Mouse (Mus musculus): ENCODE measurements at regions not wholly inside any gene's neighbourhood (a gene's known extent, or its start where the extent isn't known, plus 50 kb on each side); places are given as distances from the start of the nearest gene placed in this dataset.

GRCm38 (mm10) chr16:42745943-42746675 lies 129.6 kb upstream of the Zbtb20 start:
- Histone ChIP-seq H3K27ac (ENCODE audit: insufficient read depth, low read length) (no peak overlapping the region), H3K27me3 (ENCODE audit: control insufficient read depth, insufficient read depth, low read length, poor library complexity, severe bottlenecking) (no peaks in the 10 kb centered on the region), H3K9me3 (replicated peaks; ENCODE audit: control insufficient read depth, insufficient read depth, low read length, poor library complexity, severe bottlenecking) (no peaks in the 10 kb centered on the region; the same call in 1 of the 2 replicates), H3K36me3 (ENCODE audit: control insufficient read depth, insufficient read depth, low read length, poor library complexity, severe bottlenecking) (no peaks in the 10 kb centered on the region), H3K4me1 (ENCODE audit: control insufficient read depth, insufficient read depth, low read length) (no peaks in the 10 kb centered on the region), H3K9ac (ENCODE audit: low read depth, poor library complexity, severe bottlenecking) (no peak overlapping the region), H3K4me3 (ENCODE audit: low read depth, low read length) (no peak overlapping the region)
- TF ChIP-seq POLR2A (IDR thresholded peaks at IDR 0.05; ENCODE audit: insufficient read depth, low read length) (no peak), CTCF (IDR thresholded peaks at IDR 0.05; ENCODE audit: low read depth, low read length) (no peak), EP300 (IDR thresholded peaks at IDR 0.05; ENCODE audit: insufficient read depth, low read depth, low read length) (no peak)

- no peaks in the 10 kb centered on the region for H3K36me3 ChIP-seq (ENCODE audit: control insufficient read depth, insufficient read depth, low read length, poor library complexity, severe bottlenecking)
- H3K9me3 ChIP-seq (replicated peaks; ENCODE audit: control insufficient read depth, insufficient read depth, low read length, poor library complexity, severe bottlenecking), result no peaks in the 10 kb centered on the region; the same call in 1 of the 2 replicates
- H3K4me1 ChIP-seq (ENCODE audit: control insufficient read depth, insufficient read depth, low read length), result no peaks in the 10 kb centered on the region
- no peak overlapping the region for H3K4me3 ChIP-seq (ENCODE audit: low read depth, low read length)
- H3K27me3 ChIP-seq (ENCODE audit: control insufficient read depth, insufficient read depth, low read length, poor library complexity, severe bottlenecking), result no peaks in the 10 kb centered on the region
- no peak overlapping the region for H3K27ac ChIP-seq (ENCODE audit: insufficient read depth, low read length)
- TF ChIP-seq EP300 (IDR thresholded peaks at IDR 0.05; ENCODE audit: insufficient read depth, low read depth, low read length) (no peak), POLR2A (IDR thresholded peaks at IDR 0.05; ENCODE audit: insufficient read depth, low read length) (no peak), CTCF (IDR thresholded peaks at IDR 0.05; ENCODE audit: low read depth, low read length) (no peak)
- no peak overlapping the region for H3K9ac ChIP-seq (ENCODE audit: low read depth, poor library complexity, severe bottlenecking)
Observed at GRCm38 (mm10) chr16:42743538-42743937, 132.1 kb upstream of the Zbtb20 start.

- TF ChIP-seq EP300 (IDR thresholded peaks at IDR 0.05; ENCODE audit: insufficient read depth, low read depth, low read length), result no peak
- no peak for TF ChIP-seq POLR2A (IDR thresholded peaks at IDR 0.05; ENCODE audit: insufficient read depth, low read length)
- TF ChIP-seq CTCF (IDR thresholded peaks at IDR 0.05; ENCODE audit: low read depth, low read length), result no peak
- no peak overlapping the region for H3K9ac ChIP-seq (ENCODE audit: low read depth, poor library complexity, severe bottlenecking)
- H3K4me3 ChIP-seq (ENCODE audit: low read depth, low read length), result no peak overlapping the region
Observed at GRCm38 (mm10) chr16:42743120-42743519, 132.6 kb upstream of the Zbtb20 start.

GRCm38 (mm10) chr16:42727826-42728225 lies 147.9 kb upstream of the Zbtb20 start:
- TF ChIP-seq POLR2A (IDR thresholded peaks at IDR 0.05; ENCODE audit: insufficient read depth, low read length), result no peak
- TF ChIP-seq EP300 (IDR thresholded peaks at IDR 0.05; ENCODE audit: insufficient read depth, low read depth, low read length), result no peak
- TF ChIP-seq CTCF (IDR thresholded peaks at IDR 0.05; ENCODE audit: low read depth, low read length), result no peak
- Histone ChIP-seq H3K4me3 (ENCODE audit: low read depth, low read length) (no peak overlapping the region), H3K9me3 (replicated peaks; ENCODE audit: control insufficient read depth, insufficient read depth, low read length, poor library complexity, severe bottlenecking) (no peaks in the 10 kb centered on the region), H3K4me1 (ENCODE audit: control insufficient read depth, insufficient read depth, low read length) (no peaks in the 10 kb centered on the region), H3K9ac (ENCODE audit: low read depth, poor library complexity, severe bottlenecking) (no peak overlapping the region), H3K36me3 (ENCODE audit: control insufficient read depth, insufficient read depth, low read length, poor library complexity, severe bottlenecking) (no peaks in the 10 kb centered on the region), H3K27ac (ENCODE audit: insufficient read depth, low read length) (no peak overlapping the region), H3K27me3 (ENCODE audit: control insufficient read depth, insufficient read depth, low read length, poor library complexity, severe bottlenecking) (no peaks in the 10 kb centered on the region)

More at GRCm38 (mm10) chr16:42743120-42743519, 132.6 kb upstream of the Zbtb20 start:
- Histone ChIP-seq H3K27ac (ENCODE audit: insufficient read depth, low read length) (no peak overlapping the region), H3K9me3 (replicated peaks; ENCODE audit: control insufficient read depth, insufficient read depth, low read length, poor library complexity, severe bottlenecking) (no peaks in the 10 kb centered on the region; the same call in 1 of the 2 replicates), H3K27me3 (ENCODE audit: control insufficient read depth, insufficient read depth, low read length, poor library complexity, severe bottlenecking) (no peaks in the 10 kb centered on the region), H3K4me1 (ENCODE audit: control insufficient read depth, insufficient read depth, low read length) (no peaks in the 10 kb centered on the region), H3K36me3 (ENCODE audit: control insufficient read depth, insufficient read depth, low read length, poor library complexity, severe bottlenecking) (no peaks in the 10 kb centered on the region)

- Histone ChIP-seq H3K9me3 (replicated peaks; ENCODE audit: control insufficient read depth, insufficient read depth, low read length, poor library complexity, severe bottlenecking) (no peaks in the 10 kb centered on the region), H3K27ac (ENCODE audit: insufficient read depth, low read length) (no peak overlapping the region), H3K4me3 (ENCODE audit: low read depth, low read length) (no peak overlapping the region), H3K4me1 (ENCODE audit: control insufficient read depth, insufficient read depth, low read length) (no peaks in the 10 kb centered on the region), H3K27me3 (ENCODE audit: control insufficient read depth, insufficient read depth, low read length, poor library complexity, severe bottlenecking) (no peaks in the 10 kb centered on the region), H3K9ac (ENCODE audit: low read depth, poor library complexity, severe bottlenecking) (no peak overlapping the region), H3K36me3 (ENCODE audit: control insufficient read depth, insufficient read depth, low read length, poor library complexity, severe bottlenecking) (no peaks in the 10 kb centered on the region)
- TF ChIP-seq POLR2A (IDR thresholded peaks at IDR 0.05; ENCODE audit: insufficient read depth, low read length), result no peak
- TF ChIP-seq CTCF (IDR thresholded peaks at IDR 0.05; ENCODE audit: low read depth, low read length), result no peak
- TF ChIP-seq EP300 (IDR thresholded peaks at IDR 0.05; ENCODE audit: insufficient read depth, low read depth, low read length), result no peak
Observed at GRCm38 (mm10) chr16:42719915-42720314, 155.8 kb upstream of the Zbtb20 start.

GRCm38 (mm10) chr16:42718452-42718851 lies 157.2 kb upstream of the Zbtb20 start:
- Histone ChIP-seq H3K36me3 (ENCODE audit: control insufficient read depth, insufficient read depth, low read length, poor library complexity, severe bottlenecking) (no peaks in the 10 kb centered on the region), H3K27me3 (ENCODE audit: control insufficient read depth, insufficient read depth, low read length, poor library complexity, severe bottlenecking) (no peaks in the 10 kb centered on the region), H3K9me3 (replicated peaks; ENCODE audit: control insufficient read depth, insufficient read depth, low read length, poor library complexity, severe bottlenecking) (no peaks in the 10 kb centered on the region), H3K4me1 (ENCODE audit: control insufficient read depth, insufficient read depth, low read length) (no peaks in the 10 kb centered on the region), H3K4me3 (ENCODE audit: low read depth, low read length) (no peak overlapping the region), H3K27ac (ENCODE audit: insufficient read depth, low read length) (no peak overlapping the region), H3K9ac (ENCODE audit: low read depth, poor library complexity, severe bottlenecking) (no peak overlapping the region)
- TF ChIP-seq EP300 (IDR thresholded peaks at IDR 0.05; ENCODE audit: insufficient read depth, low read depth, low read length) (no peak), POLR2A (IDR thresholded peaks at IDR 0.05; ENCODE audit: insufficient read depth, low read length) (no peak), CTCF (IDR thresholded peaks at IDR 0.05; ENCODE audit: low read depth, low read length) (no peak)
